Mouse (Mus musculus) embryonic facial prominence, embryonic 10.5 days (tissue): ENCODE results near the gene Rer1. TPM values are rescaled to one million over a fixed set of nuclear protein-coding genes. Genes with fewer than 3 reads are reported as not detected.

Experiments used
- DNase-seq: peaks from one replicate; pipeline ENCODE4 v3.0.0-alpha.2; 2017; ENCODE audit warnings: low spot score
- H3K27ac ChIP-seq: fragments of 300-500 bp; sonication (generic); replicated peaks from 2 replicates; pipeline ENCODE4 v1.5.1; 2016; ENCODE audit warnings: mild to moderate bottlenecking
- H3K27me3 ChIP-seq: fragments of 300-500 bp; sonication (generic); replicated peaks from 2 replicates; pipeline ENCODE4 v1.6.1; 2016; ENCODE audit warnings: low read depth, mild to moderate bottlenecking; ENCODE audit not compliant: poor library complexity, severe bottlenecking
- H3K36me3 ChIP-seq: fragments of 300-500 bp; sonication (generic); replicated peaks from 2 replicates; pipeline ENCODE4 v1.6.1; 2016; ENCODE audit warnings: mild to moderate bottlenecking, moderate library complexity
- H3K4me1 ChIP-seq: fragments of 300-500 bp; sonication (generic); 2 replicates; pipeline ENCODE4 v1.6.1; 2016
- H3K4me3 ChIP-seq: fragments of 300-500 bp; sonication (generic); 2 replicates; pipeline ENCODE4 v1.5.1; 2016; ENCODE audit warnings: mild to moderate bottlenecking, moderate library complexity
- H3K9me3 ChIP-seq: fragments of 300-500 bp; sonication (generic); 2 replicates; pipeline ENCODE4 v1.6.1; 2016; ENCODE audit warnings: mild to moderate bottlenecking
- WGBS: fragments of 180-500 bp; shearing (Covaris S2); methylation state at CpG from one replicate; pipeline ENCODE4 v1.1.7; 2016; 5-methylcytosine and 5-hydroxymethylcytosine counted together
- polyA plus RNA-seq: library from polyadenylated mRNA; unstranded; fragments of >200 nt; fragmentation: Nextera tagmentation; extraction: Ambion mirVana; gene quantifications from 2 replicates; pipeline ENCODE4 v1.2.1, GENCODE M21; 2016

The Rer1 gene
- polyA plus RNA-seq, 1 experiment from 2014 or later, result 128 TPM

- Histone ChIP-seq H3K27me3 (no peaks in the 10 kb centered on the region), H3K27ac (no peak overlapping the region), H3K9me3 (no peaks in the 10 kb centered on the region), H3K4me3 (no peak overlapping the region), H3K36me3 (no peaks in the 10 kb centered on the region), H3K4me1 (peaks cover 37% of the 10 kb centered on the region)
- WGBS, result 87% methylated on average over 4 of the region's 4 CpGs
- no peak for DNase-seq
Observed at GRCm38 (mm10) chr4:155098572-155098971, 12.4 kb upstream of the Rer1 start.

GRCm38 (mm10) chr4:155097452-155097851, 11.3 kb upstream of the Rer1 start:
- 88% methylated on average over 6 of the region's 6 CpGs for WGBS
- no peak overlapping the region for H3K27ac ChIP-seq
- no peak overlapping the region for H3K4me3 ChIP-seq
- H3K27me3 ChIP-seq, result no peaks in the 10 kb centered on the region
- H3K9me3 ChIP-seq, result no peaks in the 10 kb centered on the region
- H3K36me3 ChIP-seq, result no peaks in the 10 kb centered on the region
- DNase-seq, result no peak
- H3K4me1 ChIP-seq, result peaks cover 39% of the 10 kb centered on the region

GRCm38 (mm10) chr4:155095967-155096366, 9.8 kb upstream of the Rer1 start:
- 92% methylated on average over 8 of the region's 8 CpGs for WGBS
- H3K27me3 ChIP-seq, result no peaks in the 10 kb centered on the region
- H3K9me3 ChIP-seq, result no peaks in the 10 kb centered on the region
- peaks cover 3% of the 10 kb centered on the region; the same call in 1 of the 2 replicates for H3K36me3 ChIP-seq
- peaks cover 37% of the 10 kb centered on the region for H3K4me1 ChIP-seq
- no peak for DNase-seq
- H3K4me3 ChIP-seq, result no peak overlapping the region
- no peak overlapping the region for H3K27ac ChIP-seq

GRCm38 (mm10) chr4:155095238-155095900, 9.2 kb upstream of the Rer1 start:
- 47% methylated on average over 8 of the region's 8 CpGs for WGBS
- Histone ChIP-seq H3K9me3 (no peaks in the 10 kb centered on the region), H3K27me3 (no peaks in the 10 kb centered on the region), H3K36me3 (peaks cover 7% of the 10 kb centered on the region), H3K27ac (peak overlapping the region; percentile 70), H3K4me1 (peaks cover 31% of the 10 kb centered on the region), H3K4me3 (no peak overlapping the region)
- DNase-seq, result peak; percentile 90

- peak; percentile 73 for DNase-seq
- WGBS, result 62% methylated on average over 3 of the region's 3 CpGs
- no peaks in the 10 kb centered on the region for H3K27me3 ChIP-seq
- no peaks in the 10 kb centered on the region for H3K9me3 ChIP-seq
- H3K4me3 ChIP-seq, result no peak overlapping the region
- peak overlapping the region; percentile 70; the same call in 1 of the 2 replicates for H3K27ac ChIP-seq
- H3K36me3 ChIP-seq, result peaks cover 13% of the 10 kb centered on the region
- H3K4me1 ChIP-seq, result peaks cover 24% of the 10 kb centered on the region
Observed at GRCm38 (mm10) chr4:155094565-155094964, 8.4 kb upstream of the Rer1 start.

- Histone ChIP-seq H3K4me1 (peaks cover 24% of the 10 kb centered on the region), H3K36me3 (peaks cover 21% of the 10 kb centered on the region), H3K27ac (no peak overlapping the region; the same call in 1 of the 2 replicates), H3K4me3 (no peak overlapping the region), H3K9me3 (no peaks in the 10 kb centered on the region), H3K27me3 (no peaks in the 10 kb centered on the region)
- WGBS, result 79% methylated on average over 7 of the region's 7 CpGs
- no peak for DNase-seq
Observed at GRCm38 (mm10) chr4:155093431-155094149, 7.4 kb upstream of the Rer1 start.

GRCm38 (mm10) chr4:155092718-155093430, 6.7 kb upstream of the Rer1 start:
- Histone ChIP-seq H3K27ac (no peak overlapping the region), H3K27me3 (no peaks in the 10 kb centered on the region), H3K4me3 (no peak overlapping the region), H3K36me3 (peaks cover 21% of the 10 kb centered on the region), H3K4me1 (peaks cover 24% of the 10 kb centered on the region), H3K9me3 (no peaks in the 10 kb centered on the region)
- DNase-seq, result no peak
- WGBS, result 94% methylated on average over 19 of the region's 19 CpGs

- 93% methylated on average over 13 of the region's 13 CpGs for WGBS
- H3K27ac ChIP-seq, result no peak overlapping the region
- H3K4me1 ChIP-seq, result peaks cover 36% of the 10 kb centered on the region
- DNase-seq, result no peak
- no peaks in the 10 kb centered on the region for H3K9me3 ChIP-seq
- peaks cover 21% of the 10 kb centered on the region for H3K36me3 ChIP-seq
- H3K27me3 ChIP-seq, result no peaks in the 10 kb centered on the region
- H3K4me3 ChIP-seq, result no peak overlapping the region
Observed at GRCm38 (mm10) chr4:155090688-155091449, 4.7 kb upstream of the Rer1 start.

GRCm38 (mm10) chr4:155090147-155090546, 4.0 kb upstream of the Rer1 start:
- Histone ChIP-seq H3K4me1 (peaks cover 36% of the 10 kb centered on the region), H3K4me3 (no peak overlapping the region), H3K9me3 (no peaks in the 10 kb centered on the region), H3K27ac (no peak overlapping the region), H3K27me3 (no peaks in the 10 kb centered on the region), H3K36me3 (peaks cover 21% of the 10 kb centered on the region)
- DNase-seq, result no peak
- 96% methylated on average over 4 of the region's 4 CpGs for WGBS

- H3K36me3 ChIP-seq, result peaks cover 24% of the 10 kb centered on the region
- H3K4me3 ChIP-seq, result no peak overlapping the region
- no peak for DNase-seq
- 86% methylated on average over 5 of the region's 5 CpGs for WGBS
- H3K4me1 ChIP-seq, result peaks cover 38% of the 10 kb centered on the region
- no peak overlapping the region for H3K27ac ChIP-seq
- no peaks in the 10 kb centered on the region for H3K27me3 ChIP-seq
- no peaks in the 10 kb centered on the region for H3K9me3 ChIP-seq
Observed at GRCm38 (mm10) chr4:155089241-155089640, 3.1 kb upstream of the Rer1 start.

- Histone ChIP-seq H3K4me1 (peaks cover 41% of the 10 kb centered on the region), H3K36me3 (peaks cover 53% of the 10 kb centered on the region), H3K27me3 (no peaks in the 10 kb centered on the region), H3K9me3 (no peaks in the 10 kb centered on the region), H3K27ac (peak overlapping the region; percentile 95), H3K4me3 (peak overlapping the region; percentile 97)
- 8% methylated on average over 34 of the region's 35 CpGs for WGBS
- DNase-seq, result no peak
Observed at GRCm38 (mm10) chr4:155085206-155086107, 725 bp downstream of the Rer1 start.
